Mouse (Mus musculus) left cerebral cortex, adult 9 months (tissue): ENCODE data around the gene Tob1.

Experiments
- DNase-seq, 2 experiments: peaks; one replicate each; pipeline ENCODE4 v3.0.0; 2022; ENCODE audit warnings: low spot score in 2 of 2

Gene Tob1

GRCm38 (mm10) chr11:94211124-94211603 lies at the start of gene Tob1:
Gene Tob1, plus strand, starts transcription at chr11:94211454.
- peak; percentile 96 to 99 for DNase-seq

- DNase-seq = no peak
Observed at GRCm38 (mm10) chr11:94161867-94162581, 49.2 kb upstream of the Tob1 start.

GRCm38 (mm10) chr11:94163005-94163767 lies 48.1 kb upstream of the Tob1 start:
- DNase-seq = no peak

GRCm38 (mm10) chr11:94165745-94166144 lies 45.5 kb upstream of the Tob1 start:
- no peak for DNase-seq

GRCm38 (mm10) chr11:94168238-94168637 lies 43.0 kb upstream of the Tob1 start:
- DNase-seq = no peak

- DNase-seq = no peak
Observed at GRCm38 (mm10) chr11:94169596-94169995, 41.7 kb upstream of the Tob1 start.

GRCm38 (mm10) chr11:94171691-94172090 lies 39.6 kb upstream of the Tob1 start:
- no peak for DNase-seq

GRCm38 (mm10) chr11:94172186-94172585 lies 39.1 kb upstream of the Tob1 start:
- no peak for DNase-seq

GRCm38 (mm10) chr11:94173726-94174146 lies 37.5 kb upstream of the Tob1 start:
- no peak for DNase-seq

- DNase-seq = no peak
Observed at GRCm38 (mm10) chr11:94175288-94175687, 36.0 kb upstream of the Tob1 start.

GRCm38 (mm10) chr11:94175694-94176093 lies 35.6 kb upstream of the Tob1 start:
- no peak for DNase-seq

GRCm38 (mm10) chr11:94177841-94178585 lies 33.2 kb upstream of the Tob1 start:
- no peak for DNase-seq

- DNase-seq = no peak
Observed at GRCm38 (mm10) chr11:94179768-94180167, 31.5 kb upstream of the Tob1 start.

GRCm38 (mm10) chr11:94180194-94180593 lies 31.1 kb upstream of the Tob1 start:
- no peak for DNase-seq

- no peak for DNase-seq
Observed at GRCm38 (mm10) chr11:94181694-94182093, 29.6 kb upstream of the Tob1 start.

GRCm38 (mm10) chr11:94182711-94183110 lies 28.5 kb upstream of the Tob1 start:
- no peak for DNase-seq

- DNase-seq = no peak
Observed at GRCm38 (mm10) chr11:94183120-94183519, 28.1 kb upstream of the Tob1 start.

- DNase-seq = no peak
Observed at GRCm38 (mm10) chr11:94183671-94184070, 27.6 kb upstream of the Tob1 start.

- no peak for DNase-seq
Observed at GRCm38 (mm10) chr11:94189579-94189978, 21.7 kb upstream of the Tob1 start.

- no peak for DNase-seq
Observed at GRCm38 (mm10) chr11:94190665-94191064, 20.6 kb upstream of the Tob1 start.

- DNase-seq = no peak
Observed at GRCm38 (mm10) chr11:94193109-94193508, 18.1 kb upstream of the Tob1 start.

- no peak for DNase-seq
Observed at GRCm38 (mm10) chr11:94196311-94196710, 14.9 kb upstream of the Tob1 start.
